Mouse (Mus musculus): ENCODE measurements around the gene Klf4.

The Klf4 gene

GRCm38 (mm10) chr4:55523921-55524320 is 8.3 kb downstream of the Klf4 start:
- DNase-seq (ENCODE audit: low read depth, low spot score) = no peak

- no peak for DNase-seq (ENCODE audit: low read depth, low spot score)
Measured at GRCm38 (mm10) chr4:55517438-55517837, 14.8 kb downstream of the Klf4 start.

DNA sequence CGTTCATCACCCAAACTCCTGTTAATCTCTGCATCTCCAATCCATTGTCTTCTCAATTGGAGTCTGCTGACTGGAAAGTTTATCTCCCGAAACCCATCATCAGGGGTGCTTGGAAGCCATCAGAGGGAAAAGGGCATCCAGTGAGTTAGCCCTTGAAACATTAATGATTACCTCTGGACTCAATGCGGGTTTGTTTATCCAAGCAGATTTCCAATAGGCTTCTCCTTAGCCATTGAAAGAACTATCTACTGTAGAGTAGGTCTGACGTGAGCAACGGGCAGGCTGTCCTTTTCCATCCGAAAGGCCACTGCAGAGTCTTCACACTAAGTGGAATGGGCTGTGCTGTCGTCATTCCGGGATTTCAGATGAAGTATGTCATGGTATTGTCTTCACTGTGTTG is 16.2 kb downstream of the Klf4 start:
- DNase-seq (ENCODE audit: low read depth, low spot score) = no peak

GRCm38 (mm10) chr4:55514733-55515176 is 17.5 kb downstream of the Klf4 start:
- peak; percentile 75 for DNase-seq (ENCODE audit: low read depth, low spot score)

- DNase-seq (ENCODE audit: low read depth, low spot score) = no peak
Measured at GRCm38 (mm10) chr4:55513615-55514279, 18.5 kb downstream of the Klf4 start.

DNA sequence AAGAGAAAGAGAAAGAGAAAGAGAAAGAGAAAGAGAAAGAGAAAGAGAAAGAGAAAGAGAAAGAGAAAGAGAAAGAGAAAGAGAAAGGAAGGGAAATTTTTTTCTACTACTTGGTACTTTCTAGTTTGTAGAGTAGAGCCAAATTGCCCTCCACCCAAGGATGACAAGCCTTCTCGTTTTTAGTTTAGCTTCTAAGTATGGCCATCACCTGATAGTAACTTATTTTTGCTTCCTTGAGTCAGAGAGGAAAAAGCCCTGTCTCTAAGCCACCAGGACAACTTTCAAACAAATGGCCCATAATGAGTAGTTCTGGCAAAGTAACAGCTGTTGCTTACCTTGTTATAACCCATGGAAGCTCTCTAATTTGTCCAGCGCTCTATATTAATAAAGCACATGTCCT is 20.9 kb downstream of the Klf4 start:
- no peak for DNase-seq (ENCODE audit: low read depth, low spot score)

DNA sequence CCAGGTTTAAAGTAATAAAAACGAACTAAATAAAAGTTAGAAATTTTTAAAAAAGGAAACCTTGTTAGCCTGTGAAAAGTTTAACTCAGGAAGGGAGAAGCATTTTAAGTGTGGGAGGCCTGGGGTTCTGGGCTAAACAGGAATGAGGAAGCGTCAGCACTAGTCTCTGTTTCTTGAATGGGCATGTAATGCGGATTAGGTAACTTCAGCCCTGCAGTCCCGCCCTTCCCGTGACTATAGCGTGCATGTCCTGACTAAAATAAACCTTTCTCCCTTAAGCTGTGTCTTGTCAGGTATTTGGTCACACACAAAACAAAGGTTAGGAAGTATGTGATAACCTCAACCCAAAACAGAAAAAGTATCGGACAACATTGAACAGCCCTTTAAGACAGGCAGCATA is 23.6 kb downstream of the Klf4 start:
- DNase-seq (ENCODE audit: low read depth, low spot score) = no peak

- no peak for DNase-seq (ENCODE audit: low read depth, low spot score)
Measured at GRCm38 (mm10) chr4:55498621-55499020, 33.6 kb downstream of the Klf4 start.

- no peak for DNase-seq (ENCODE audit: low read depth, low spot score)
Measured at GRCm38 (mm10) chr4:55496416-55496815, 35.9 kb downstream of the Klf4 start.

- no peak for DNase-seq (ENCODE audit: low read depth, low spot score)
Measured at GRCm38 (mm10) chr4:55493261-55493660, 39.0 kb downstream of the Klf4 start.

- no peak for DNase-seq (ENCODE audit: low read depth, low spot score)
Measured at GRCm38 (mm10) chr4:55489328-55489727, 42.9 kb downstream of the Klf4 start.

DNA sequence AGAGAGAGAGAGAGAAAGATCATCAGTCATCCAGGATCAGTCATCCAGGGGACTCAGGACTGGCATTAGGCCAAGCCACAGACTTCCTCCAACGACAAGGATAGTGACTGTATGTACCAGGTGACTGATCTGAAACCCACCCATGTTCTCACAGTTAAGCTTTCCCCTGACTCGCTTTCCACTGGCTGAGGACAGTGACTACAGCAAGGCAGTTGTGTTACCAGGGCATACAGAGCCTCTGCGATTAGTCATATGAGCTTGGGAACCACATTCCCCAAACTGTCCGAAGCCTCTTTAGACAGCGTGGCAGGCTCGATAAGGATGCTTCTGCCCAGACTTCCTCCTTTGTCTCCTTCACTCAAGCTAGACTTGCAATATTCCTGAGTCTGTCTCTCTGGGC is 43.7 kb downstream of the Klf4 start:
- DNase-seq (ENCODE audit: low read depth, low spot score) = no peak

DNA sequence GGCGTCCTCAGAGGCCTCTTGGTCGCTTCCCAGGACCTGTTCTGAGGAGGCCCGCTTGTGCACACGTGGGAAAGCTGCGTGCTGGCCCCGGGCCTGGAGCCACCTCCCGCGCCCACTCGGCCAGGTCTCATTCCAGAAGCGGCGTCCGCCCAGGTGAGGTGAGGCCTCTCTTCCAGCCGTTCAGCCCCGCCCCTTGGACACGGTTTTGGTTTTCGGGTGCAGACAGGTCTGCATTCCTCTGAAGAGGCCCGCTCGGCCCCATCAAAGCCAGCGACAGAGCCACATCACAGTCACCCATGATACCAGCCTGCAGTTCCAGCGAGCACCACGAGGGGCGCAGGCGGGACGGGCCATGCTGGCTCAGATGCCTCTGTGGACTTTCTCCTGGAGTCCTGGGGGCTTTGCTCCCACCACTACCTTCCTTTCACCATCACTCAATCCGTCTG is 51.9 kb downstream of the Klf4 start:
- DNase-seq (ENCODE audit: low read depth, low spot score) = peak; percentile 72

DNA sequence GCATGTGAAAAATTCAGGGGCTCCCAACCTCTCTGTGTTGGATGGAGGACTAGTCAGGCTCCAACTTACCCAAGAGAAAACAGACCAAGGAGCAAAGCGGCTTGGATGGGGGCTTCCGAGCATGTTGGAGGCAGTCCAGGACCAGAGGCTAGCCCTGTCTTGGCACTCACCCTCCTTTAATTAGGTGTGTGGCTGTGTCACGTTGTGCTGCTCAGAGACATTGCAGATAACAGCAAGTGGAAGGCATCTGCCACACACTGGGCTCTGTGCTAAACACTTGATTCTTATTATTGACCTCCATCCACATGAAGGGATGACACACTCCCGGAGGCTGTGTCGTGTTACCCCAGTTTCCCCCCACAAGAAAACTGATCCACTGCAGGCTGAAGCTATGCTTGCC is 53.9 kb downstream of the Klf4 start:
- DNase-seq (ENCODE audit: low read depth, low spot score) = no peak

DNA sequence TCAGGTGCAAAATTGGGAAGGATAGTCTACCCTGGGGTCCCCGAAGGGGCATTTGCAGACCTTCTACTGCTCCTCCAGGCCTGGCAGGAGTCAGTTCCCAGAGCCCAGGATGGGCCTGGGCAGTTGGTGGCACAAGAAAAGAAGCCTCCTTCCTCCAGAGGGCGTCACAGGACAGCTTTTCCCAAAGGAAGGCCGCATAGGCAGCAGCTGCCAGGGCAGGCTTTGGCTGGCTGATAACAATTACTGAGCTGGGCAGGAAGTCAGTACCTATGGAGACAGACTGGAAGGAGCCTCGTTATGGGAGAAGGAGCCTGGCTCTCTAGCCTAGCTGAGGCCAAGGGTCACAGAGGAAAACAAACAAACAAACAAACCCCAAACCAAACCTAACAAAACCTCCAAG is 54.3 kb downstream of the Klf4 start:
- peak; percentile 32 for DNase-seq (ENCODE audit: low read depth, low spot score)

DNA sequence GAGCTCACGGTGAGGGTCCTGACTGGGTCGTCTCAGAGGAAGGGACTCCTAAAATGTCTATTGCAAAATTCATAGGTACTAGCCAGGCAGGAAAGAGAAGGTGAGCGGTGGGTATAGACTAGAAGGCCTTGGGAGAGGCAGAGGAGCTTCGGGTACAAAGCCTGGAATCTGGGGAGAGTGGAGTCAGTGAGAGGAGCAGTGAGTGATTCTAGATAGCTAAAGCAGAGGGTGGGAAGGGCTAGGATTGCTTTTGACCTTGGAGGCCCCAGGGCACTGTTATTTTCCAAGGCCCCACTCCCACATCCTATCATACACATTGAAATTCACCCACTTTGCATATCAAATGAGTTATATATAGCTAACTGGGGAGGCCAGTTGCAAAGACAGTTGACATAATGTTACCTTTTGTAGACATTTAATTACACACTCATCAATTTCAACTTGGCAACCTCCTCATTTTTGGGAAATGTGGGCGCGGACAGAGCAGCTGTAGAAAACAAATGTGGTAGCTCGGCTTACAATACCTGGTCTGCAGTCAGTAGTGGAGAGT is 55.0 kb downstream of the Klf4 start:
- DNase-seq (ENCODE audit: low read depth, low spot score) = no peak
